Mouse (Mus musculus): Measurements from ENCODE around the gene Slc22a20. TPM values are rescaled to one million over a fixed set of nuclear protein-coding genes. Genes with fewer than 3 reads are reported as not detected.

Slc22a20 gene
- polyA plus RNA-seq, 1 experiment from 2014 or later = not detected

Other genes with a start within 250 kb of the Slc22a20 start
- gene Ltbp3, start 245.2 kb downstream of the Slc22a20 start, polyA plus RNA-seq (2016; fragmentation: Nextera tagmentation; extraction: Ambion mirVana) = 7.9 and 9.1 TPM in 2 replicates
- 63.6 and 68.4 TPM in 2 replicates for gene Scyl1, start 214.7 kb downstream of the Slc22a20 start, polyA plus RNA-seq (2016; fragmentation: Nextera tagmentation; extraction: Ambion mirVana)
- 22.3 and 24.8 TPM in 2 replicates for gene Frmd8, start 110.9 kb downstream of the Slc22a20 start, polyA plus RNA-seq (2016; fragmentation: Nextera tagmentation; extraction: Ambion mirVana)
- 1.9 and 3.4 TPM in 2 replicates for gene Slc25a45, start 108.3 kb downstream of the Slc22a20 start, polyA plus RNA-seq (2016; fragmentation: Nextera tagmentation; extraction: Ambion mirVana)
- gene Tigd3, start 92.0 kb downstream of the Slc22a20 start, polyA plus RNA-seq (2016; fragmentation: Nextera tagmentation; extraction: Ambion mirVana) = 11.1 and 11.4 TPM in 2 replicates
- 171 and 185 TPM in 2 replicates for gene Dpf2, start 73.1 kb downstream of the Slc22a20 start, polyA plus RNA-seq (2016; fragmentation: Nextera tagmentation; extraction: Ambion mirVana)
- gene Cdc42ep2, start 61.3 kb downstream of the Slc22a20 start, polyA plus RNA-seq (2016; fragmentation: Nextera tagmentation; extraction: Ambion mirVana) = 3.6 and 3.8 TPM in 2 replicates
- 57.4 and 59.6 TPM in 2 replicates for gene Pola2, start 21.9 kb downstream of the Slc22a20 start, polyA plus RNA-seq (2016; fragmentation: Nextera tagmentation; extraction: Ambion mirVana)
- 3.8 and 4.5 TPM in 2 replicates for gene Capn1, start 29.8 kb upstream of the Slc22a20 start, polyA plus RNA-seq (2016; fragmentation: Nextera tagmentation; extraction: Ambion mirVana)
- gene Syvn1, start 60.4 kb upstream of the Slc22a20 start, polyA plus RNA-seq (2016; fragmentation: Nextera tagmentation; extraction: Ambion mirVana) = 30.0 and 32.6 TPM in 2 replicates
- gene Mrpl49, start 71.6 kb upstream of the Slc22a20 start, polyA plus RNA-seq (2016; fragmentation: Nextera tagmentation; extraction: Ambion mirVana) = 75.8 and 76.4 TPM in 2 replicates
- 595 and 628 TPM in 2 replicates for gene Fau, start 71.7 kb upstream of the Slc22a20 start, polyA plus RNA-seq (2016; fragmentation: Nextera tagmentation; extraction: Ambion mirVana)
- gene Znhit2, start 75.0 kb upstream of the Slc22a20 start, polyA plus RNA-seq (2016; fragmentation: Nextera tagmentation; extraction: Ambion mirVana) = 30.8 and 32.2 TPM in 2 replicates
- 41.0 and 41.3 TPM in 2 replicates for gene Tm7sf2, start 82.2 kb upstream of the Slc22a20 start, polyA plus RNA-seq (2016; fragmentation: Nextera tagmentation; extraction: Ambion mirVana)
- gene Vps51, start 91.1 kb upstream of the Slc22a20 start, polyA plus RNA-seq (2016; fragmentation: Nextera tagmentation; extraction: Ambion mirVana) = 77.0 and 82.2 TPM in 2 replicates
- not detected in 2 replicates for gene Tmem262, start 93.9 kb upstream of the Slc22a20 start, polyA plus RNA-seq (2016; fragmentation: Nextera tagmentation; extraction: Ambion mirVana)
- 2.6 and 3.6 TPM in 2 replicates for gene Gm28374, start 96.1 kb upstream of the Slc22a20 start, polyA plus RNA-seq (2016; fragmentation: Nextera tagmentation; extraction: Ambion mirVana)
- 67.1 and 75.1 TPM in 2 replicates for gene Zfpl1, start 98.8 kb upstream of the Slc22a20 start, polyA plus RNA-seq (2016; fragmentation: Nextera tagmentation; extraction: Ambion mirVana)
- 41.5 and 42.1 TPM in 2 replicates for gene Cdca5, start 98.8 kb upstream of the Slc22a20 start, polyA plus RNA-seq (2016; fragmentation: Nextera tagmentation; extraction: Ambion mirVana)
- gene AC131692.1, start 108.3 kb upstream of the Slc22a20 start, polyA plus RNA-seq (2016; fragmentation: Nextera tagmentation; extraction: Ambion mirVana) = 0.77 TPM in 1 of 2 replicates, not detected in the other
- gene Naaladl1, start 119.6 kb upstream of the Slc22a20 start, polyA plus RNA-seq (2016; fragmentation: Nextera tagmentation; extraction: Ambion mirVana) = 0.59 and 0.94 TPM in 2 replicates
- 49.7 and 50.8 TPM in 2 replicates for gene Sac3d1, start 132.5 kb upstream of the Slc22a20 start, polyA plus RNA-seq (2016; fragmentation: Nextera tagmentation; extraction: Ambion mirVana)
- 29.7 and 30.5 TPM in 2 replicates for gene Snx15, start 142.2 kb upstream of the Slc22a20 start, polyA plus RNA-seq (2016; fragmentation: Nextera tagmentation; extraction: Ambion mirVana)
- not detected in 2 replicates for gene Batf2, start 154.8 kb upstream of the Slc22a20 start, polyA plus RNA-seq (2016; fragmentation: Nextera tagmentation; extraction: Ambion mirVana)
- gene Arl2, start 155.4 kb upstream of the Slc22a20 start, polyA plus RNA-seq (2016; fragmentation: Nextera tagmentation; extraction: Ambion mirVana) = 90.9 and 96.1 TPM in 2 replicates
- gene Majin, start 198.2 kb upstream of the Slc22a20 start, polyA plus RNA-seq (2016; fragmentation: Nextera tagmentation; extraction: Ambion mirVana) = not detected in 2 replicates
- gene Gpha2, start 240.2 kb upstream of the Slc22a20 start, polyA plus RNA-seq (2016; fragmentation: Nextera tagmentation; extraction: Ambion mirVana) = 0.74 TPM in 1 of 2 replicates, not detected in the other
- 61.3 and 66.1 TPM in 2 replicates for gene Ppp2r5b, start 249.7 kb upstream of the Slc22a20 start, polyA plus RNA-seq (2016; fragmentation: Nextera tagmentation; extraction: Ambion mirVana)

Measured in midbrain, embryonic 12.5 days (tissue).